Mouse (Mus musculus) kidney, adult 2 months (tissue): ENCODE results near the gene Elp4. TPM values are rescaled to one million over a fixed set of nuclear protein-coding genes. Genes with fewer than 3 reads are reported as not detected.

Experiments used
- DNase-seq: peaks from one replicate; pipeline ENCODE4 v3.0.0; 2021
- H3K27ac ChIP-seq: fragments of 200-500 bp; 2 replicates; pipeline ENCODE4 v1.5.1; 2012; ENCODE audit warnings: low read depth, low read length, control low read depth, inconsistent platforms; ENCODE audit not compliant: insufficient read depth
- H3K27me3 ChIP-seq: fragments of 200-500 bp; replicated peaks from 2 replicates; pipeline ENCODE4 v1.6.1; 2012; ENCODE audit warnings: mild to moderate bottlenecking, moderate library complexity, low read length, inconsistent platforms; ENCODE audit not compliant: control insufficient read depth, insufficient read depth
- H3K36me3 ChIP-seq: fragments of 200-500 bp; 2 replicates; pipeline ENCODE4 v1.6.1; 2012; ENCODE audit warnings: mild to moderate bottlenecking, moderate library complexity, low read length, inconsistent platforms; ENCODE audit not compliant: control insufficient read depth, insufficient read depth
- H3K4me1 ChIP-seq: fragments of 200-500 bp; 2 replicates; pipeline ENCODE4 v1.6.1; 2011; ENCODE audit warnings: low read length; ENCODE audit not compliant: control insufficient read depth, insufficient read depth
- H3K4me3 ChIP-seq: fragments of 200-500 bp; 2 replicates; pipeline ENCODE4 v1.5.1; 2011; ENCODE audit warnings: mild to moderate bottlenecking, low read depth, low read length, control low read depth; ENCODE audit not compliant: insufficient read depth
- CTCF ChIP-seq: fragments of 200-500 bp; conservative IDR thresholded peaks from 2 replicates; pipeline ENCODE4 v1.5.1; 2011; ENCODE audit warnings: low read depth, mild to moderate bottlenecking, control low read depth, low read length, moderate library complexity, mixed read lengths; ENCODE audit not compliant: insufficient read depth, insufficient read length
- POLR2A ChIP-seq: fragments of 200-500 bp; IDR thresholded peaks from one replicate; pipeline ENCODE4 v1.6.1; 2011; ENCODE audit warnings: low read depth, low read length, control low read depth
- WGBS: fragments of 180-500 bp; shearing (Covaris S2); methylation state at CpG from one replicate; pipeline ENCODE4 v1.1.7; 2018; 5-methylcytosine and 5-hydroxymethylcytosine counted together
- polyA plus RNA-seq: library from polyadenylated mRNA; depleted of rRNA; stranded (reverse); fragments of >200 nt; gene quantifications from 2 replicates; pipeline ENCODE4 v1.2.3, GENCODE M21; 2012

Elp4 gene
- polyA plus RNA-seq, 1 experiment, result 3.3 TPM

DNA sequence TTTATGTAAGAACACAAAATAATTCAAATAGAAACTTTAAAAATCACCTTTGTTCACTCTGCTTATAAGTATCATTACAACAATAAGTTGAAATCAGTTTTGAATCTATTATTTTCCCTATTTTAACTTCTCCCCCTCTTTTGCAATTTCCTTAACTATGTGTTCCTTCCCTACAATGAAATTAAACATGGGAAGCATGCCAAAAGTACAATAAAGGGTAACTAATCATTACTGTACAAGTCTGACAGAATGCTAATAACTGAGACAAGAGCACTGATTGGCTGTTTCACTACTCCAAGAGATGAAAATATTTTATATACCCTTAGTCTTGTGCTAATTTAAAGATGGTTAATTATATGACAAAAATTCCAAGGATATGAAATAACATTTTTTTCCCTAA lies 99.2 kb downstream of the Elp4 start:
- Histone ChIP-seq H3K4me1 (peaks cover 3% of the 10 kb centered on the region; the same call in 1 of the 2 replicates), H3K36me3 (no peaks in the 10 kb centered on the region), H3K27ac (no peak overlapping the region), H3K4me3 (no peak overlapping the region), H3K27me3 (no peaks in the 10 kb centered on the region)
- no peak for TF ChIP-seq CTCF
- TF ChIP-seq POLR2A, result no peak
- no peak for DNase-seq

DNA sequence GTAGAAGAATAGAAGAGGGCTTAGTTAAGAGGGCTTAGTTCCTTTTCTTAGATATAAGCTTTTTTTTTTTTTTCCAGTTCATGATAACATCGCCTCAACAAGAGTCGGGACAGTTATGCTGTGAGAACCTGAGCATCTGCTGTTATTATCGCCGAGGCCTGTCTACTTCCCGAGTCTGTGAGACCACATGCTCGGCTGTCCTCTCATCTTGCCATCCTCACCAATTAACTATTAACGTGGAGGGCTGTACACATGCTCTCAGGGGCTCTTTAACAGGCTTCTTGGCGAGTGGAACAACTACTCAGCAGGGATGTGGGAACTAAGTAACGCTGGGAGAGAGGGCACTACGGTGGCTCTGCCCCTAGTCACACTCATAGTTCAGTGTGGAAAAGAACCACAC lies 99.9 kb downstream of the Elp4 start:
- peak; percentile 29 for DNase-seq
- Histone ChIP-seq H3K4me1 (peaks cover 3% of the 10 kb centered on the region; the same call in 1 of the 2 replicates), H3K27ac (no peak overlapping the region), H3K27me3 (no peaks in the 10 kb centered on the region), H3K4me3 (no peak overlapping the region), H3K36me3 (no peaks in the 10 kb centered on the region)
- TF ChIP-seq CTCF (no peak), POLR2A (no peak)
- WGBS, result 48% methylated on average over 10 of the region's 10 CpGs

GRCm38 (mm10) chr2:105803427-105803826 lies 100.9 kb downstream of the Elp4 start:
- 69% methylated on average over 5 of the region's 5 CpGs for WGBS

GRCm38 (mm10) chr2:105802902-105803301 lies 101.5 kb downstream of the Elp4 start:
- 69% methylated on average over 2 of the region's 2 CpGs for WGBS
- no peak for DNase-seq
- no peak for TF ChIP-seq CTCF
- TF ChIP-seq POLR2A, result no peak
- Histone ChIP-seq H3K4me3 (no peak overlapping the region), H3K27me3 (no peaks in the 10 kb centered on the region), H3K27ac (no peak overlapping the region), H3K4me1 (peaks cover 3% of the 10 kb centered on the region; the same call in 1 of the 2 replicates), H3K36me3 (no peaks in the 10 kb centered on the region)

More at GRCm38 (mm10) chr2:105803427-105803826, 100.9 kb downstream of the Elp4 start:
- Histone ChIP-seq H3K27me3 (no peaks in the 10 kb centered on the region), H3K27ac (no peak overlapping the region), H3K4me1 (peaks cover 3% of the 10 kb centered on the region; the same call in 1 of the 2 replicates), H3K4me3 (no peak overlapping the region), H3K36me3 (no peaks in the 10 kb centered on the region)
- TF ChIP-seq CTCF (no peak), POLR2A (no peak)
- DNase-seq, result no peak

DNA sequence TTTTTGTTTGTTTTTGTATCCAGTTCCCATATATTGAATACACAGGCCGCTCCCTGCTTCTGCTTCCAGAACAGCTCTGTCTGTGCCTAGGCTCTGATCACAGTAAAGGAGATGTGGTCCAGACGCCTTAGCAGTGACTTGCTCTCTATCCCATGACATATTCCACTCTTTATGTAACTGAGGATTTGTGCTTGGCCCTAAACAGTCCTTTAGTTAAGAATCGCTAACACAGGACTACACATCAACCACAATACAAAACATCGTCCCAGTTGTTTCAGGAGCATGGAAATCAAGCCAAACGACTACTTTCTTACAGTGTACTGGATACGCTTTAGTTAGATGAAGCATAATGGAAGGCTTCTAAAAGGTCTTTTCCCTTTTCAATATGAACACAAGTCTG lies 102.8 kb downstream of the Elp4 start:
- Histone ChIP-seq H3K27ac (0 out of 2 replicates have a peak overlapping the region, but pooled peaks have one; percentile 16), H3K4me1 (peaks cover 3% of the 10 kb centered on the region; the same call in 1 of the 2 replicates), H3K36me3 (no peaks in the 10 kb centered on the region), H3K4me3 (no peak overlapping the region), H3K27me3 (no peaks in the 10 kb centered on the region)
- TF ChIP-seq POLR2A (no peak), CTCF (no peak)
- peak; percentile 7 for DNase-seq
- WGBS, result 70% methylated on average over 6 of the region's 6 CpGs

DNA sequence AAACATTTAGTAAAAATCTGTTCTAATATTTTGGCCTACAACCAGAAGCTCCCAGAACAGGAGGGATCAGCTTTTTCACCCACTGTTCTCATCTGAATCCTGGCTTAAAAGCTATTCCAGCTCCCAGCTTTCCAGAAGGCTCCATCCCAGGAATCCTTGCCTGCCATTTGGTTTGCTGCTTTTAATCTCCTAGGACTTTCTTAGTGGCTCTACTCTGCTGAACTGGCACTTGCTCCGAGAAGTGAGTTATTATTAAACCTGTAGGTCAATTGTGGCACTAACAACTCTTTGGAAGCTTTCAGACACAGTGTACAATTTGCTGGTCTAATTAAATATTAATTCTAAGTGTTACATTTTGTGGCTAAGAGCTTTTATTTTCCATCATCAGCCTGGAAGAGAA lies 103.7 kb downstream of the Elp4 start:
- TF ChIP-seq CTCF (no peak), POLR2A (no peak)
- Histone ChIP-seq H3K4me3 (no peak overlapping the region), H3K27me3 (no peaks in the 10 kb centered on the region), H3K27ac (no peak overlapping the region), H3K4me1 (peaks cover 3% of the 10 kb centered on the region; the same call in 1 of the 2 replicates), H3K36me3 (no peaks in the 10 kb centered on the region)
- DNase-seq, result peak; percentile 89
- WGBS, result 38% methylated on average over 1 of the region's 1 CpGs

DNA sequence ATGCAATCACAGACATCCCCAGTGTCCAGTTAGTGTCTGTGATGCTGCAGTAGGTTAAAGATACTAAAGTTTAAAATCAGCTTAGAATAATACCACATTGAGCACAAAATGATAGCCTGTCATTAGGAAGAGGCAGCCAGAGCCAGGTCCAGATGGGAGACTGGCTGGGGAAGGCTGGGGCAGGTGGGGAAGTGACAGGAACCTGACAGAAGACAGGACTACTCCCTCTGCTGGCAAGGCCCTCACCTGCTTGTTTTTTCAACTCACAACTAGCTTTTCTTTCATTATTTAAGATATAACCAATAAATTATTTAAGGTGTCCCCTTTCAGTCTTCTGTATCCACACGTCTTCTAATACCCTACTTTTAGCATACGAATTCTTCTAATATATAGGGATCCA lies 104.5 kb downstream of the Elp4 start:
- Histone ChIP-seq H3K27ac (no peak overlapping the region), H3K4me3 (no peak overlapping the region), H3K27me3 (no peaks in the 10 kb centered on the region), H3K36me3 (no peaks in the 10 kb centered on the region), H3K4me1 (peaks cover 3% of the 10 kb centered on the region; the same call in 1 of the 2 replicates)
- peak; percentile 19 for DNase-seq
- WGBS, result 96% methylated on average over 2 of the region's 2 CpGs
- peak; percentile 35 for TF ChIP-seq CTCF
- TF ChIP-seq POLR2A, result no peak

GRCm38 (mm10) chr2:105797842-105798241 lies 106.5 kb downstream of the Elp4 start:
- Histone ChIP-seq H3K27me3 (no peaks in the 10 kb centered on the region), H3K27ac (no peak overlapping the region), H3K4me1 (peaks cover 3% of the 10 kb centered on the region; the same call in 1 of the 2 replicates), H3K4me3 (no peak overlapping the region), H3K36me3 (no peaks in the 10 kb centered on the region)
- no peak for TF ChIP-seq POLR2A
- peak; percentile 57 for DNase-seq
